Mouse (Mus musculus): ENCODE measurements around the gene Kcnip4. TPM values are rescaled to one million over a fixed set of nuclear protein-coding genes. Genes with fewer than 3 reads are reported as not detected.
A peak's percentile ranks its signal among the peaks of the same experiment; 100 is the strongest.

Kcnip4 gene
- polyA plus RNA-seq, 1 experiment from 2014 or later = 2.8 TPM

DNA sequence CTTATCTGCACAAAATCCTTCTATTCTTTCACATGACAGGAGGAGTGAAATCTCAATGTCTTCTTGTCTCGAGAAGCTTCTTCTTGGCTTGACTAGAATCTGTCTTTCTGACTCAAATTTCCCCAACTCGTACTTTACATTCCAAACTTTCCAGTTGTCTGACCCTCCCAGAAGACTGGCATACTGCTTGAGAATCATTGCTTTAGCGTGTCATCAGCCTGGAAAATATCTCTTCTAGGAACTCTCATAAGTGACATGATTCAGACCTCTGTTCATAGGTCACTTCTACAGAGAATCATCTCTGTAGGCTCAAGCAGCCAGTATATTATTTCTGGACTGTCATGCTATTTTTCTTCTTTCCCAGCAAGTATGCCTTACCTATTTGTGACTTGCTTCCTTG is 26.0 kb downstream of the Kcnip4 start:
- WGBS = 80% methylated on average over 3 of the region's 3 CpGs
- no peak for ATAC-seq (ENCODE audit: low FRiP score)
- no peak overlapping the region for H3K4me3 ChIP-seq (ENCODE audit: low read depth, low read length)

DNA sequence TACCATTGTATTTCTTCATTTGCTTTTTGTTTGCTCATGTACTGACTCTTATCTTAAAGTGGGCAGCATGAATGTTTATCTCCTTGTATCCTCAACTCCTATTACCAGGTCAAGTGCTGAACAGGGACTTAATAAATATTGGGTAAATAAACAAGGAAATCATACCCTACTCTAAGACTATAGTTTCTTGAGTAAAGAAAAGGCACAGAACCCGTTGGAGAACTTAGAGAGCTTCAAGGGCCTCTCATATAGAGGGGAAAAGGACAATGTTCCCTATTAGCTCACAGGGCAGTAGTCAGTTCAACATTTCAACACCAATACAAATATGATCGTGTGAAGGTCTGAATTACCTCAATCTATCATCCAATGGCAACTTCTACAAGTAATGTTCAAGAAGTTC is 37.4 kb downstream of the Kcnip4 start:
- WGBS = 86% methylated on average over 2 of the region's 2 CpGs
- Histone ChIP-seq H3K4me2 (no peak overlapping the region), H3K27me3 (ENCODE audit: control insufficient read depth, insufficient read depth, low read length) (no peaks in the 10 kb centered on the region), H3K4me3 (ENCODE audit: low read depth, low read length) (no peak overlapping the region), H3K9me3 (ENCODE audit: control insufficient read depth, low read length) (no peaks in the 10 kb centered on the region), H3K36me3 (ENCODE audit: control insufficient read depth, insufficient read depth, low read length) (no peaks in the 10 kb centered on the region), H3K4me1 (ENCODE audit: control insufficient read depth, insufficient read depth, low read length) (no peaks in the 10 kb centered on the region), H3K27ac (ENCODE audit: low read depth, low read length) (no peak overlapping the region), H3K9ac (ENCODE audit: low read length) (no peak overlapping the region)
- no peak for DNase-seq (ENCODE audit: low spot score, missing footprints)
- ATAC-seq (ENCODE audit: low FRiP score) = no peak

More for the DNA sequence above, 26.0 kb downstream of the Kcnip4 start:
- Histone ChIP-seq H3K4me2 (no peak overlapping the region), H3K9ac (ENCODE audit: low read length) (no peak overlapping the region), H3K27ac (ENCODE audit: low read depth, low read length) (no peak overlapping the region), H3K9me3 (ENCODE audit: control insufficient read depth, low read length) (no peaks in the 10 kb centered on the region), H3K27me3 (ENCODE audit: control insufficient read depth, insufficient read depth, low read length) (no peaks in the 10 kb centered on the region), H3K4me1 (ENCODE audit: control insufficient read depth, insufficient read depth, low read length) (no peaks in the 10 kb centered on the region), H3K36me3 (ENCODE audit: control insufficient read depth, insufficient read depth, low read length) (no peaks in the 10 kb centered on the region)
- DNase-seq (ENCODE audit: low spot score, missing footprints) = no peak

DNA sequence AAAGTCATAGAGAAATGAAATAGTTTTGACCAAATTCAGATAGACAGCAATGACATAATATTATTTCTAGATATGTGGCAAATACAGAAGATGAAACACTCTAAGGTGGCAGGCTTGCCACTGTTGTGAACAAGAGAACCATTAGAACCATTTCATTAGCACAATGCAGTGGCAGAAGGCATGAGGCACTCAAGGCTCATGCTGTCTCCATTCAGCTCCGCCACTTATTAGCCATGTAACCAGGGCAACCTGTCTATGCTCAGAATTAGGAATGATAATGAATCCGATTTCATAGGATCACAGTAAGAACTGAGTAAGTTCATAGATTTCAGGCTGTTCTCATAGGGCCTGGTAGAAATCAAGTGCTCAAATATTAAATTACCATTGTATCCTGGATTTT is 54.0 kb downstream of the Kcnip4 start:
- H3K27ac ChIP-seq (ENCODE audit: low read depth, low read length) = no peak overlapping the region
- no peak overlapping the region for H3K4me3 ChIP-seq (ENCODE audit: low read depth, low read length)
- H3K9me3 ChIP-seq (ENCODE audit: control insufficient read depth, low read length) = no peaks in the 10 kb centered on the region
- 75% methylated on average over 2 of the region's 2 CpGs for WGBS
- ATAC-seq (ENCODE audit: low FRiP score) (no peak), DNase-seq (ENCODE audit: low spot score, missing footprints) (no peak)
- H3K4me1 ChIP-seq (ENCODE audit: control insufficient read depth, insufficient read depth, low read length) = no peaks in the 10 kb centered on the region
- H3K27me3 ChIP-seq (ENCODE audit: control insufficient read depth, insufficient read depth, low read length) = no peaks in the 10 kb centered on the region
- no peaks in the 10 kb centered on the region for H3K36me3 ChIP-seq (ENCODE audit: control insufficient read depth, insufficient read depth, low read length)
- H3K9ac ChIP-seq (ENCODE audit: low read length) = no peak overlapping the region
- no peak overlapping the region for H3K4me2 ChIP-seq

DNA sequence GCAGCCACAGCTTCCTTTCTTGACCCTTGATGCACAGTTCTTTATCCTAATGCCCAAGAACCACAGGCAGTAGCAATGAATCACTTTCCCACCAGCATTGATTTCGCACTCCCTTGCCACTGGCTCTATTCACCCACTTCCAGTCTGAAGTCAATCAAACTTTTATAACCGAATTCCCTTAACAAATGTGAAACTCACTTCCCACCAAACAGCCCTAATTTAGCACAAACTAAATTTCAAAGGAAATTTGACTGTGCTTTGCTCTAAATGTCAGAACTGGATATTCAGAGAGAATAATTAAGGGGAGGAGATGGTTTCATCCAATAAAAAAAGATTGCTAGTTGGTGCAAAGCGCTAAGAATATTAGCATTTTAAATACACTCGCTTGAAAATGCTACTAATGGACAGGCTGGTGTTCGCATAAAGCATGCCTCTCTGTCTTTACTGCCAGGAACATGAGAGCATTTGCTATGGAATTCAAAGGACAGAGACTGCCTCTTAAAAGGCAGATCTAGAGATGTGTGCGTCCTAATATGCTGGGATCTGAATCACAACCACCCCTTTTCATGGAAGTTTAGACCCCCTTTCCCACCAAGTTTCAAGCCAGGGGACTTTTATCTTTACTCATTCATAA is 63.9 kb downstream of the Kcnip4 start:
- no peaks in the 10 kb centered on the region for H3K4me1 ChIP-seq (ENCODE audit: control insufficient read depth, insufficient read depth, low read length)
- no peaks in the 10 kb centered on the region for H3K9me3 ChIP-seq (ENCODE audit: control insufficient read depth, low read length)
- H3K36me3 ChIP-seq (ENCODE audit: control insufficient read depth, insufficient read depth, low read length) = no peaks in the 10 kb centered on the region
- no peak overlapping the region for H3K9ac ChIP-seq (ENCODE audit: low read length)
- ATAC-seq (ENCODE audit: low FRiP score) (no peak), DNase-seq (ENCODE audit: low spot score, missing footprints) (no peak)
- H3K4me2 ChIP-seq = no peak overlapping the region
- no peak overlapping the region for H3K4me3 ChIP-seq (ENCODE audit: low read depth, low read length)
- no peak overlapping the region for H3K27ac ChIP-seq (ENCODE audit: low read depth, low read length)
- no peaks in the 10 kb centered on the region for H3K27me3 ChIP-seq (ENCODE audit: control insufficient read depth, insufficient read depth, low read length)
- 86% methylated on average over 6 of the region's 6 CpGs for WGBS

DNA sequence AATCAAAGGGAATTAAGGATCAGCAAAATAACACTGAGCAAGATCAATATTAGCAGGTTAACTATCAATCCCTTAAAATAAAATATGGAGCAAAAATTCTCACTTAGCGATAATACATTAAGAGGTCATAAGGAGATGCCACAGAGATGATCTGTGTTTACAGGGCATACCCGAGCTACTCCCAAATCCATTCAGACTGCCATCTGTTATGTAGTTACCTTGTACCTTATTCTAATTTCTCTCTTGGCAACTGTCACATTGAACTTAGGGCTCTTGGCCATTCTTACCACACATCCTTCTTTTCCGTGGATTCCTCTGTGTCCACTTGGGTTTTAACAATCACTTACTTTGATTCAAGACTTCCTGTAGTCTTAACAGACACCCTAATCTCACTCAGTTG is 71.6 kb downstream of the Kcnip4 start:
- Histone ChIP-seq H3K4me3 (ENCODE audit: low read depth, low read length) (no peak overlapping the region), H3K27ac (ENCODE audit: low read depth, low read length) (no peak overlapping the region), H3K4me1 (ENCODE audit: control insufficient read depth, insufficient read depth, low read length) (no peaks in the 10 kb centered on the region), H3K27me3 (ENCODE audit: control insufficient read depth, insufficient read depth, low read length) (no peaks in the 10 kb centered on the region), H3K4me2 (no peak overlapping the region), H3K36me3 (ENCODE audit: control insufficient read depth, insufficient read depth, low read length) (no peaks in the 10 kb centered on the region), H3K9ac (ENCODE audit: low read length) (no peak overlapping the region), H3K9me3 (ENCODE audit: control insufficient read depth, low read length) (no peaks in the 10 kb centered on the region)
- ATAC-seq (ENCODE audit: low FRiP score) (no peak), DNase-seq (ENCODE audit: low spot score, missing footprints) (no peak)
- 88% methylated on average over 3 of the region's 3 CpGs for WGBS

DNA sequence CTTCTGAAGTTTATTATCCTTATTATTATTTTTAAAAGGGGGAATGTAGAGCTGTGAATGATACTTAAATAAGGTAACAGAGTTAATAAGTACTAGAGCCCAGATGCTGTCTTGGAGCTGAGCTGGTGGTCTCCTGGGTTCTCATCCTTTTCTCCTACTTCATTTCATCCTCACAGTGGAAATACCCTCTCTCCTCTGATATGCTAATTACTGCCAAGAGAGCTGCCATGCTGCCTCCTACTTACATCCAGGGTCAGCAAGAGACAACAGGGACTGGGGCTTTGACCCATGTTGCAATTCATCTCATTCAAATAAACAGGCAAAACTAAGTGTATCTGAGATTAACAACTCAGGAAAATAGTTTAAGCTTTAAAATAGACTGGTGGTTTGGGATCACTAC is 73.4 kb downstream of the Kcnip4 start:
- H3K9ac ChIP-seq (ENCODE audit: low read length) = no peak overlapping the region
- no peak for DNase-seq (ENCODE audit: low spot score, missing footprints)
- ATAC-seq (ENCODE audit: low FRiP score) = 0 out of 2 replicates have a peak, but pooled peaks have one; percentile 59

DNA sequence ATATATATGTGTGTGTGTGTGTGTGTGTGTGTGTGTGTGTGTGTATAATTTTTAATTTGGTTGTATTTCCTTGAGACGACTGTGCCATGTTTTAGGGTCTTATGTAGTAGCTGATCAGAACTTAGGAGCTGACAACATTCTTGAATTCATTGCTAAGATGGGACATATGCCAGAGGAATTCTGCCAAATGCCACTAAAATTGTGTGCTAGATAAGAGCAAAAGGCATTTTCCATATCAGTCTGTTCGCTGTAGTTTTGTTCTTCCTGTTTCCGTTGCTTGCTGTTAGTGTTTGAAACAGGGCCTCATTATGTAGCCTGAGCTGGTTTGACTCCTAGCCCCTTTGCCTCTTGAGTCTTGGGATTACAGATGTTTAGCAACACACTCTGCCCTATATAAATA is 73.8 kb downstream of the Kcnip4 start:
- Histone ChIP-seq H3K4me1 (ENCODE audit: control insufficient read depth, insufficient read depth, low read length) (no peaks in the 10 kb centered on the region), H3K4me3 (ENCODE audit: low read depth, low read length) (no peak overlapping the region), H3K36me3 (ENCODE audit: control insufficient read depth, insufficient read depth, low read length) (no peaks in the 10 kb centered on the region), H3K27me3 (ENCODE audit: control insufficient read depth, insufficient read depth, low read length) (no peaks in the 10 kb centered on the region), H3K4me2 (no peak overlapping the region), H3K27ac (ENCODE audit: low read depth, low read length) (no peak overlapping the region), H3K9ac (ENCODE audit: low read length) (no peak overlapping the region), H3K9me3 (ENCODE audit: control insufficient read depth, low read length) (no peaks in the 10 kb centered on the region)
- DNase-seq (ENCODE audit: low spot score, missing footprints) (no peak), ATAC-seq (ENCODE audit: low FRiP score) (no peak)
- WGBS = 84% methylated on average over 3 of the region's 3 CpGs

More for the DNA sequence above, 73.4 kb downstream of the Kcnip4 start:
- no peak overlapping the region for H3K27ac ChIP-seq (ENCODE audit: low read depth, low read length)
- no peaks in the 10 kb centered on the region for H3K36me3 ChIP-seq (ENCODE audit: control insufficient read depth, insufficient read depth, low read length)
- H3K4me2 ChIP-seq = no peak overlapping the region
- no peaks in the 10 kb centered on the region for H3K27me3 ChIP-seq (ENCODE audit: control insufficient read depth, insufficient read depth, low read length)
- H3K4me3 ChIP-seq (ENCODE audit: low read depth, low read length) = no peak overlapping the region
- no peaks in the 10 kb centered on the region for H3K4me1 ChIP-seq (ENCODE audit: control insufficient read depth, insufficient read depth, low read length)
- no peaks in the 10 kb centered on the region for H3K9me3 ChIP-seq (ENCODE audit: control insufficient read depth, low read length)

DNA sequence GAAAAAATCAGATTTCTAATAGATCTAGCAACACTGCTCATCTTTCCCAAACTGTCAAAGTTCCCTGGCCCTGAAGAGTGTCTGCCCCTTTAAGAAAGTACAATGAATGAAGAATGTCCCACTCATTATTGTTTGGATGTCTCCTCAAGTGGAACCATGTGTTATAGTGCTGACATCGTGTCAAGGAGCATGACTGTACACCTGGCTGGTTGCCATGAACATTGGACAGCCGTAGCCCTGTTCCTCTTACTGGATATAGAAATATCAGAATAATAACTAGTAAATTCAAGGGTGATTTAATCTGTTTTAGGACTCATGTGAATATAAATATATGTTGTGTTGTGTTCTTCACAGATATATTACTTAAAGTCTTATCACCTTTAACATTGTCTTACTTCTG is 87.5 kb downstream of the Kcnip4 start:
- H3K4me1 ChIP-seq (ENCODE audit: control insufficient read depth, insufficient read depth, low read length) = no peaks in the 10 kb centered on the region
- no peak overlapping the region for H3K9ac ChIP-seq (ENCODE audit: low read length)
- H3K9me3 ChIP-seq (ENCODE audit: control insufficient read depth, low read length) = no peaks in the 10 kb centered on the region
- no peaks in the 10 kb centered on the region for H3K36me3 ChIP-seq (ENCODE audit: control insufficient read depth, insufficient read depth, low read length)
- H3K4me2 ChIP-seq = no peak overlapping the region
- H3K4me3 ChIP-seq (ENCODE audit: low read depth, low read length) = no peak overlapping the region
- DNase-seq (ENCODE audit: low spot score, missing footprints) (no peak), ATAC-seq (ENCODE audit: low FRiP score) (no peak)
- H3K27ac ChIP-seq (ENCODE audit: low read depth, low read length) = no peak overlapping the region
- no peaks in the 10 kb centered on the region for H3K27me3 ChIP-seq (ENCODE audit: control insufficient read depth, insufficient read depth, low read length)
- 76% methylated on average over 2 of the region's 2 CpGs for WGBS

DNA sequence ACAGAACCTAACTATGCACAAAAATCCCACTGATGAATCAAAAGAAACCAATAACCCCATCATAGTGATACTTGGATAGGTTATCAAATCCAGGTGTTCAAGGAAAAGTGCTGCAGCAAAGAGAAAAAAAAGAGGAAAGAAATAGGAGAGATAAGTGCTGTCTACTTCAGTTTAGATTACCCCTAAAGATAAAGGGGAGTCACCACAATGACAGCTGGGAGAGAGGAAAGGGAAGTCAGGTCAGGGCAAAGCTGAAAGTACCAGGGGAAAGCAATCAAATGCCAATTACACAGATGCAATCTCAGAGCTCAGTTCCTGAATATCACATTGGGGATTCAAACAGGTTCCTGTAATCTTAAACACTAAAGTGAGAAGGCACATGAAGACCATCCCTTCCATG is 97.0 kb downstream of the Kcnip4 start:
- H3K4me3 ChIP-seq (ENCODE audit: low read depth, low read length) = no peak overlapping the region
- H3K27ac ChIP-seq (ENCODE audit: low read depth, low read length) = no peak overlapping the region
- no peaks in the 10 kb centered on the region for H3K4me1 ChIP-seq (ENCODE audit: control insufficient read depth, insufficient read depth, low read length)
- H3K4me2 ChIP-seq = no peak overlapping the region
- no peak for DNase-seq (ENCODE audit: low spot score, missing footprints)
- no peaks in the 10 kb centered on the region for H3K27me3 ChIP-seq (ENCODE audit: control insufficient read depth, insufficient read depth, low read length)
- no peak overlapping the region for H3K9ac ChIP-seq (ENCODE audit: low read length)
- no peak for ATAC-seq (ENCODE audit: low FRiP score)
- H3K9me3 ChIP-seq (ENCODE audit: control insufficient read depth, low read length) = no peaks in the 10 kb centered on the region
- no peaks in the 10 kb centered on the region for H3K36me3 ChIP-seq (ENCODE audit: control insufficient read depth, insufficient read depth, low read length)

DNA sequence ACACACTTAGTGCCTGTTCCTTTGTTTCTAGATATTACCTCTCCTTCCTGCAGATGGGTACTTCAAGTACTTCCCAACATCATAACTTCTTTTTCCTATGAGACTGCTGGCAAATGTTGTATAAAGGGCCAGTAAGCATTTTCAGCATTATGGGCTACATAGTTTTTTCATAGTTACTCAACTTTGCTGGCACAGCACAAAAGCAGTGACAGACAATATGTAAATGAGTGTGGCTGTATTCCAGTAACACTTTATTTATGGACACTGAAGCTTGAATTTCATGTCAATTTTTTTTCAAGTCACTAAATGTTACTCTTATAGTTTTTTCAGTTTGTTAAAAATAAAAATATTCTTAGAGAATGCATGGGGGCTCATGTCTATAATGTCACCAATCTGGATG is 105.0 kb downstream of the Kcnip4 start:
- H3K9ac ChIP-seq (ENCODE audit: low read length) = no peak overlapping the region
- no peaks in the 10 kb centered on the region for H3K4me1 ChIP-seq (ENCODE audit: control insufficient read depth, insufficient read depth, low read length)
- H3K27me3 ChIP-seq (ENCODE audit: control insufficient read depth, insufficient read depth, low read length) = no peaks in the 10 kb centered on the region
- ATAC-seq (ENCODE audit: low FRiP score) (no peak), DNase-seq (ENCODE audit: low spot score, missing footprints) (no peak)
- H3K9me3 ChIP-seq (ENCODE audit: control insufficient read depth, low read length) = no peaks in the 10 kb centered on the region
- no peak overlapping the region for H3K27ac ChIP-seq (ENCODE audit: low read depth, low read length)
- no peak overlapping the region for H3K4me2 ChIP-seq
- H3K36me3 ChIP-seq (ENCODE audit: control insufficient read depth, insufficient read depth, low read length) = no peaks in the 10 kb centered on the region
- no peak overlapping the region for H3K4me3 ChIP-seq (ENCODE audit: low read depth, low read length)
